Mouse (Mus musculus) left cerebral cortex, adult 18-20 months (tissue): Measurements from ENCODE around the gene Slc3a2. TPM values are rescaled to one million over a fixed set of nuclear protein-coding genes. Genes with fewer than 3 reads are reported as not detected.
"Not testable (repeated sequence)": the region's sequence is repeated elsewhere in the genome, so short reads cannot be mapped to it uniquely, and the experiment has no call there.

Experiments used
- DNase-seq, 2 experiments: peaks; one replicate each; pipeline ENCODE4 v3.0.0; 2021 to 2022; ENCODE audit warnings: low spot score in 2 of 2, mixed read lengths in 1 of 2
- total RNA-seq, 2 experiments: library from RNA; stranded (reverse); gene quantifications; 2 replicates each; pipeline ENCODE4 v1.2.3; 2021

Gene Slc3a2
- total RNA-seq, 2 experiments from 2014 or later: 148 to 152 TPM

DNA sequence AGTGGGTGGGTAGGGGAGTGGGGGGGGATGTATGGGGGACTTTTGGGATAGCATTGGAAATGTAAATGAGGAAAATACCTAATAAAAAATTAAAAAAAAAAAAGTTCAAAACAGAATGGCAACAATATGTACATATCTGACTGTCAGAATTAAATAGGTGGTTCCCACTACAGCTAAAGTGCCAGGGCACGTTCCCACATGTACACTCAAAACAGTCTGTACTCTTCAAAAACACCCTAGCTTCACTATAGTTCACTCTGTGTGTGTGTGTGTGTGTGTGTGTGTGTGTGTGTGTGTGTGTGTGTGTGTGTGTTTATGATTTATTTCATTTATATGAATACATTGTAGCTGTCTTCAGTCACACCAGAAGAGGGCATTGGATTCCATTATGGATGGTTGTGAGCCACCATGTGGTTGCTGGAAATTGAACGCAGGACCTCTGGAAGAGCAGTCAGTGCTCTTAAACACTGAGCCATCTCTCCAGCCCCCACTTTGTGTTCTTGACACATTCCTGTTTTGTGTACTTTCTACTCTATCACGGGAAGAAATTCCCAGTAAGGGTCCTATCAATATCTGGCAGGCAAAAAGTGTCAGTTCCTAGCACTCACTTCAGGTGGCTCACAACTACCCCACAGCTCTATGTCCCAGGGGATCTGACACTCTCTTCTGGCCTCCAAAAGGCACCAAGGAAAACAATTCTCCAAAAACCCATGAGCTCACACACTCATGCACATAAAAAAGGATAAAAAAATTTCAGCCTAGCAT, 5.3 kb upstream of the Slc3a2 start:
- not testable (repeated sequence) for DNase-seq

DNA sequence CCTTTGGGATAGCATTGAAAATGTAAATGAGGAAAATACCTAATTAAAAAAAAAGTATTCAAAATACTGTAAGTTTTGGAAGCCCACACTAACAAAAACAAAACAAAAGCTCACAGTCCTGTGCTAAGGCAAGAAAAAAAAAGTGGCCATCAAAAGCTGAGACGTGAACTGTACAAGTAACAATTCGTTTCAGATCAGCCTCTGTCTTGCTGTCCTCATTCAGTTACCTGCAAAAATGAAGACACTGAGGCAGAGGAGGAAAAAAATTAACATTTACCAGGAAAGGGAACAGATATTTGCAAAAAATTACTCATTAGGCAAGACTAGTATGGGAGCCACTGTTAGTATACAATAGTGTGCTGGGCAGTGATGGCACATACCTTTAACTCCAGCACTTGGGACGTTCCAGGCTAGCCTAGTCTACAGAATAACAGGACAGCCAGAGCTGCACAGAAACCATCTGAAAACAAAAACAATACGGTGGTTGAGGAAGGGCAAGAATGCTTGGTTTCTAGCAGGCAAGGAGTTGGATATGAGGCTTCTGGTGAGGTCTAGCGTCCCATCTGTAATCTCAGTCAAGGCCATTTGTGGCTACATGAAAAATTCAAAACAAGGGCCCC, 4.4 kb upstream of the Slc3a2 start:
- no peak for DNase-seq

DNA sequence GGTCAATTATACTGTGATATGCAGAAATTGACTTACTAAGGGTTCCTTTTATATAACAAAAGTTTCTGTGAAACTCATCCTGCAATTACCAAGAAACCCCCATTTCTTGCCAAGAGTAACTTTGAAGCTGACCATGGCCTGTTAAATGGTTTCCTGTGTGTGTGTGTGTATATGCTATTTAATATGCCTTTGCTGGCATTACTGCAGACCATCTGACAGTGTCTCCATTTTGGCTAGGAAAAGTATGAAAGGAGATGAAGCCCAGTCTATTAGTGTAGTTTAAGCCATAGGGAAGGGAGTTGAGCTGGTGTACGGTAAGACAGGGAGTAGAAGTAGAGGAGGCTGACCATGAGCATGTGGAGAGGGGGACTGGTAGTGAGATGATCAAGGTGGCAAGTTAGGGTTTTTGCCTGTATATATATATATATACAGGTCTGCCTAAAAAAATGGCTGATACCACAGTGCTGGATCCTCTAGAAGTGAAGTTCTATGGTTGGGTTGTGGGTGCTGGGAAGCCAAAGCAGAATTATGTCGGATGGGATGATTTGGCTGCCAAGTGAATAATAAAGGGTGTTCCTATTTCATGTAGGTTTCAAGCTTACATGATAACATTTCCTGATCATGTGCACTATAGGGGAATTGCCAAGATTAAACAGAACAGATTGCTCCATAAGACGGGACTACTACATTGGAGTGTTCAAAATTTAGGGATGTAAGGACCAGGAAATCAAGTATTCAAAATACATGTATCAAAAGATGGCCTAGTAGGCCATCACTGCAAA, 3.6 kb upstream of the Slc3a2 start:
- DNase-seq: no peak

DNA sequence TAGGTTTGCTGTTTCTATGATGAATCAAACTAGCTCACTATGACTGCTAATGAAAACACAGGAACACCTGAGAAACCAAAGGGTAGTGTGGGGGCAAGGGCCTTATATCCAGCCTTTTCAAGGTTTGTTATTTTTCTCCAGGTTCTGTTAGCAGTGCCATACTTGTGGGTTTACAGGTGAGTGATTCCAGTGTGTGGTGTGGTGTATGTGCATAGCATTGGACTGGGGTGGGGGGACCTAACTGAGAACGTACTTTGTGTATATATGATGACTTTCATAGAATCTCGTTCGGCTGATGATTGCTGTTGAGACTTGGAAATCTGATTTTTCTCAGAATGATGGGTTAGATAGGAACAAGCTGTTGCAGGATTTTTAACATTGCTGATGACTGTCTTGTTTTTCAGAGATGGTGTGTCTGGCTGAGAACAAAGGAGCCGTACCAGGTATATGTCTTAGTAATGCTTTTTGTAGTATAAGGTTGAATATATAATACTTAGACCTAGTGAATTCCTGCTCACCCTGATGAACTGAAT, 2.0 kb upstream of the Slc3a2 start:
- DNase-seq: no peak

DNA sequence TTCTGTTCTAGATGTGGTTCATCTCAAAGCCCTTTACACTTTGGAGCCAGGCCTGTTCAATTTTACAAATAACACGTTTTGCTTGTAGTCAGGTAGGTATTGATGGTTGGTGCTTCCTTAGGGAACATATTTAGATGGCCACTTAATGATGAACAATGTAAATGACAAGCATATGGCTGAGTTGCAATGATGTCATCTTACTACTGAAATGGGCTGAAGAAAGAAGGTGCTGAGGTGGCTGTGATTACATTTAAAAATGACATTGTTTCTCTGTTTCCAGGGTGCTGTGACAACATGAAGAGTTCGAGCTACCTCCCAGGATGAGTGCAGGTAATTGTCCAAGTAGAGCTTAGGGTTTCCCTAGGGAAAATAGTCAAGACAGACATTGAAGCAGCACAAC, 1.2 kb upstream of the Slc3a2 start:
- DNase-seq: no peak

DNA sequence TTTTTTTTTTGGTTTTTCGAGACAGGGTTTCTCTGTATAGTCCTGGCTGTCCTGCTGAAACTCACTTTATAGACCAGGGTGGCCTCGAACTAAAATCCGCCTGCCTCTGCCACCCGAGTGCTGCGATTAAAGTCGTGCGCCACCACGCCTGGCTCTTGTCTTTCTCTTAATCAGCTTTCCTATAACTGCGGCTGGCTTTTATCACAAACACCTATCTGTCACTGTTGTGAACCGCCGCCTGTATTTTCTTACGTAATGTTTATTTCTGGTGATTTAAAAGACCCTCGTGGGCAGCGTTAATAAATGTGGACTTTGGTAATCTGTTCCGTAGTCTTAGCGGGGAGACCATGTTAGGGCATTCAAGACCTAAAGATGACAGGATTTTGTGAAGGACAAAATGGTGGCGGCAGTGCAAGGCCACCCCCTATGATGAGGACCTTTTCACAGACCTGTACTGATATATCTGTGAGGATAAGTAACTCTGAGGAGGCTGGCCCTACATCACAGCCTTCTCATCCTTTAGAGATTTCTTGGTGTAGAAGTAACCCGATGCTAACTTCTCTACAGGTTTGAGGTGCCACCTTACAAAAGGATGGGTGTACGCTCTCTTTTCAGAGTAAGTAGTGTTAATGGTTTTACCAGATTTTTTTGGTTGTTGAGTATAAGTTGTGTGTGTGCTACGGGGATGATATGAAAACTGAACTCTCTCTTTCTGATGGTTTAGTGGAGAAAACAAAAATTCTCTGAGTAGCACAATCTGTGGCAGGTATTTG, 591 bp upstream of the Slc3a2 start:
- no peak for DNase-seq

DNA sequence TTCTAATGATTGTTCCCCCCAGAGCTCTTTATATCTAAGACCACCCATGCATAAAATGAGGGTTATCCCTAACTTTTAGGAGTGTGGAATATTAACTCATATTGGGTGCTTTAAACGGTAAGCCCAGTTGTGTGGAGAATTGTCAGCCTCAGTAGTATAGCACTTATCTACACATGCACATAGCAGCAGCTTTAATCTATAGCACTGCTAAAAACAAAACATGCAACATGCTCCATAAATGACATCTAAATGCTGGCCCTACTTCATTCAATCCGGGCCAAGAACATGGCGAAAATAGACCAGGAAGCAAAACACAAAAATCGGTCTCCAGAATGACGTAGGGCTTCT, 636 bp downstream of the Slc3a2 start:
- DNase-seq: no peak

DNA sequence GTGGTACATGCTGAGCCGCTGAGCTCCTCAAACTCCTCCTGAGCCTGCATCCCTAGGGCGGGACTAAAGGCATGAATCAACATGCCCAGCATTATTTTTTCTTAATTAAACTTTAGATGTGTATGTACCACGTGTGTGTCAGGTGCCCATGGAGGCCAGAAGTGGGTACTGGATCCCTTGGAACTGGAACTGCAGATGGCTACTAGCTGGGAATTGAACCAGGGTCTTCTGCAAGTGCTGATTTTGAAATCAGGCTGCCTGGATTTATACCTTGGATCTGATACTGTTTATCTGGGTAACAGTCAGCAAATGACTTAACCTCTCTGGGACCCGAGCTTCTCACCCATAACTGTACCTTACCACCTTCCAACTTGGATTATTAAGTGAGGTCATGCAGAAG, 1.1 kb downstream of the Slc3a2 start:
- DNase-seq: no peak

DNA sequence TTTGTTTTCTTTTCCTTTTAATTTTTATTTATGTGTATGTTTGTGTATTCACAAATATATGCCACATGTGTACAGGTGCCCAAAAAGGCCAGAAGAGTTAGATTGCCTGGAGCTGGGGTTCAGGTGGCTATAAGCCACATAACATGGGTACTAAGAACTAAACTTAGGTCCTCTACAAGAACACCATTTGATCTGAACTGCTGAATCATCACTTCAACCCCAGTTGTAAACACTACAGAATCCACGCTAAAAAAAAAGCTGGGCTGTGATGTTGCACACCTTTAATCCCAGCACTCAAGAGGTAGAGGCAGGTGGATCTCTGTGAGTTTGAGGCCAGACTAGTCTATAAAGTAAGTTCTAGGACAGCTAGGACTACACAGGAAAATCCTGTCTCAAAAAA, 1.8 kb downstream of the Slc3a2 start:
- DNase-seq: no peak

DNA sequence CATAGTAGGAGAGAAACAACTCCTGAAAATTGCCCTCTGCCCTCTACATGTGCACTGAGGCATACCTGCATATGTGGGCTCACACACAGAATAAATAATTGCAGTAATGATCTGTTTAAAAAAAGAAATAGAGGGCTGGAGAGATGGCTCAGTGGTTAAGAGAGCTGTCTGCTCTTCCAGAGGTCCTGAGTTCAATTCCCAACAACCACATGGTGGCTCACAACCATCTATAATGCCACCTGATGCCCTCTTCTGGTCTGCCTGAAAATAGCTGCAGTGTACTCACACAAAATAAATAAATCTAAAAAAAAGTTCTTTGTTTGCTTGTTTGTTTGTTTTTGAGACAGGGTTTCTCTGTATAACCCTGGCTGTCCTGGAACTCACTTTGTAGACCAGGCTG, 4.1 kb downstream of the Slc3a2 start:
- not testable (repeated sequence) for DNase-seq

DNA sequence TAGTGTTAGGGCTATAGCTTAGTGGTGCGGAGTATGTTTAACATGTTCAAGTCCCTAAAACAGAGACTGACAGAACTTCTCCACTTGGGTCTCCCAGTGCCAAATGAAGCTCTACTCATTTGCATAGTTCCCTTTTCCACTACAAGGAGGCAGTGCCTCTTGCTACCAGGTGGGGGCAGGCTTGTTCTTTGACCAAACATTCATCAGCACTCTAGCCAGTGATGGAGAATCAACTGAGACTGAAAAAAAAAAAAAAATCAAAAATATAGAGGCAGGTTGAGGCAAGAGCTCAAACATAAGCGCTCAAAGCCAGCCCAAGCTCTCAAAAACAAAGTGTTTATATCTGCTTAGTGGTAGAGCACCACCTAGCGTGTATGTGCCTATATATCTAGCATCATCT, 4.8 kb downstream of the Slc3a2 start:
- DNase-seq: no peak

DNA sequence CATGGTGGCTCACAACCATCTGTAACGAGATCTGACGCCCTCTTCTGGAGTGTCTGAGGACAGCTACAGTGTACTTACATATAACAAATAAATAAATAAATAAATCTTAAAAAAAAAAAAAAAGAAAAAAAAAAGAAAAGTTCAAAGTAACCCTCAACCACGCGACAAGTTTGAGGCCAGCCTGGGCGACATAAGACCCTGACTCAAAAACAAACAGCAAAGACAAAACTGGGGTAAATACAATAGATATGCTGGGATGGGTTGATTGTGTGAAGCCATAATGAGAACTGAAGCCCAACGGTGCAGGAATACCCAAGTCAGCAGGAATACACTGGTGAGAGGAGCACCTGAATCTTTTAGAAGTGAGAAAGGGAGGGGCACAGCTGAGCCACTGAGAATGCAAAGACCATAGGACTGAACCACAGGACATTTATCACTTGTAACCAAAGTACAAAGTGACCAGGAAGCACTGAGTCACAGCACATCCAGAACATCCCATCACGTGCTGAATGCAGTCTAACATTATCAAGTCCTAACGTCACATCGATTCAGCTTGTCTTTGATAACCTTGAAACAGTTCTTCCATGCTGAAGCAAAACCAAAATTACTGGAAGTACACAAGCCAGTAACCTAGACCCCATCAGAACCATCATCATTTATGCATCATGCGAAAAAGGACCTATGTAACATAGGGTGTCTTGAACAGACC, 6.2 kb downstream of the Slc3a2 start:
- no peak for DNase-seq

DNA sequence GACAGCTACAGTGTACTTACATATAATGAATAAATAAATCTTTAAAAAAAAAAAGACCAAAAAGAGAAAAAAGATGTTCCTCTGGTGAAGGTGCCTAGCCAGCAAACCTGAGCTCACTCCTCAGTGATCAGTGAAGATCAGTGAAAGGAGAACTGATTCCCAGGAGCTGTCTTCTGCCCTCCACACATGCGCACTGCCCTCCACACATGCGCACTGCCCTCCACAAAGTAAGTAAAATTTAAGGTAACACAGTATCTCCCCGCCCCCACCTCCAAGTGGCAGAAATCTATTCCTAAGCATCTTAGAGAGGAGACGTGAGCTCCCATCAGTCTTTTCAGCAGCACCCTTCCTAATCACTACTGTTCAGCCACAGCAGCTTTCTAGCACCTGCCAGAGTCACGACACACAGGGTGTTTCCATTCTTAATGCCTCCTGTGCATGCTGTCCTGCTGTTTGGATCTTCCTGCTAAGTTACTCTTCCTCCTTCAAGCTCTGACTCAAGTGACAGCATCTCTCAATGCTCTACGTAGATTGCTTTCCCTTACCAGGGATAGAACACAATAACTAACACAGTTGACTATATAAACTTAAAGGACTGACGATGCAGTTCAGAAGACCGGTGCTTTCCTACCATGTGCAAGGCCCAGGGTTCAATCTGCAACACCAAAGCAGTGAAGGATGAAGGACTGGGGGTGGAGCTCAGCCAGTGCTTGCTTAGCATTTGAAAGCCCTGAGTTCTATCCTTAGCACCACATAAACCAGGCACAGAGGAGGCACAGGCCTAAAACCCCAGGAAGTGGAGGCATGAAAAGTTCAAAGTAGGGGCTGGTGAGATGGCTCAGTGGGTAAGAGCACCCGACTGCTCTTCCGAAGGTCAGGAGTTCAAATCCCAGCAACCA, 7.1 kb downstream of the Slc3a2 start:
- no peak for DNase-seq

DNA sequence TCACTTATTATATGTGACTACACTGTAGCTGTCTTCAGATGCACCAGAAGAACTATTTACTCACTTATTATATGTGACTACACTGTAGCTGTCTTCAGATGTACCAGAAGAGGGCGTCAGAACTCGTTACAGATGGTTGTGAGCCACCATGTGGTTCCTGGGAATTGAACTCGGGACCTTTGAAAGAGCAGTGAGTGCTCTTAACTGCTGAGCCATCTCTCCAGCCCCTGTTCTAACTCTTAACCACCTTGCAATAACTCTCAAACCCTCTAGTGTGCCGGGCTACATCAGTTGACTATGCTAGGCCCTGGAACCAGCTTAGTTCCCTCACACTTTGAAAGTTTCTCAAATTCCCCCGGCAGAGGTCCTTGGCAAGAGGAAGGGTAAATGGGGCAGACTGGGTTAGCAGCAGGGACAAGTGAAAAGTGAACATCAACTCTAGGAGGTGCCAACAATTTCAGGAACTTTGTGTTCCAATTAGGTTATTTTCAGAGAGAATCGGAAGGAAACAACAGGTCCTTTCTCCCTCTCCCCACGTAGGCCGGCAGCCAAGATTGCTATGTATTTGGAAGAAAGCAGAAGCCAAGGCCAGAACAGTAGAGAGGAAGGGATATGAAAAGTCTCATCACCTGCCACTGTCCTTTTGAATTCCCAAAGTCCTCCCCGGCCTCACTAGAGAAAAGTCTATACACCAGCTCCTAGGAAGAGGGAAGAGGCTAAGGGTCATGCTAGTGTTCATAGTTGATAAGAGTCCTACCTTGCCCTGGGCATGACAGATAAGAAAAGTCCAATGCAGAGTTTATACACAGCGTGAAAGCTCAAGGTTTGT, 8.3 kb downstream of the Slc3a2 start:
- DNase-seq: no peak

DNA sequence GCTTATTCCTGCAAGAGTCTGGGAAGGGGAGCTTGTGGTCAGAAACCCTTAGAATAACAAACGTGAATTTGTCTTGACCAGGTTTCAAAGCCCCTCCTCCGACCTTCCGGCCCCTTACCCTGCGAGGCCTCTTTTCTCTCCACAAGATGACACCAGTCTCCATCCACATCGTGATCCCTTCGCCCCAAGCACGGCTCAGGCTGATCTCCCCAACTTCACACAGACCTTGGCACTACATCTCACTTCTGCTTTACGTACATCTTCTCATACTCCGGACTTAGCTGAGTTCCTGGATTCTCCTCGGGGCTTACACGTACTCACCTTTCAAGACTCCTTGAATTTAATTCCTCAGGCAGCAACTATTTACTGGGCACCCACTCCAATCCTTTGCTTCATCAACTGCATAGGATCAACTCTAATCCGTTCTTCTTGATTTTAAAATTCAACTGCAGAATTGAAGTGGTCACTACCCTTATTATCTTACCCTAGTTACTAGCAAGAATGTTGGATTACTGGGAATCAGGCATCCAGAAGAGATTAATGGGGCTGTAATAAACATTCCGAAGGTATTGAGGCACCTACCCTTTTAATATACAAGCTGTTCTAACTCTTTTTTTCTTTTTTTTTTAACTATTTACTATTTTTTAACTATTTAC, 9.0 kb downstream of the Slc3a2 start:
- no peak for DNase-seq

DNA sequence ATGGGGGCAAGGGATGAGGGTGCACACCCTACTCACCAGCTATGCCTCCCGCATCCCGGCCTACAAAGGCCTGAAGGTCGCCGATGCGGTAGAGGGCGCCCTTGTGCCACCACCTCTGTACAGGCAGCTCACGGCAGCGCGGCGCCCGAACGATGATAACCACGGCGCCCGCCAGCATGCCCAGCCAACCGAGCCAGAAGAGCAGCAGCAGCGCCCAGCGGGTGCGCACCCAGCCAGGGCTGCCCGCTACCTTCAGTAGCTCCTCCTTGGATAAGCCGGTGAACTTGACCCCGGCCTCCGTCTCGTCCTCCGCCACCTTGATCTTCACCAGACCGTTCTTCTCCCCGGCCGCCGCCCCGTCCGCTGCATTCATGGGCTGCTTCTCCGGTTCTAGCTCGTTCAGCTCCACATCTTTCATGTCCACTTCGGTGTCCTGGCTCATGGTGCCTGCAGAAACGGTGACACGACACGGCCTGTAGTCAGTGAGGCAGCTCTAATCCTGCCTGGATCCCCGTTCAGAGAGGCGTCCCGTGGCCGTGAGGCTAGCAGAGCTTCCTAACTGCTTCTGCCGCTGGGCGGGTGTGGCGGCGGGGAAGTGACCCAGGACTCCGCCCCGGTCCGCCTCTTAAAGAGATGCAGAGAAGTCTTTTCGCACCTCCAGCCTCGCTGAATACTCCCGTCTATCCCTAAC, 9.7 kb downstream of the Slc3a2 start:
- peak; percentile 92 to 94 for DNase-seq

DNA sequence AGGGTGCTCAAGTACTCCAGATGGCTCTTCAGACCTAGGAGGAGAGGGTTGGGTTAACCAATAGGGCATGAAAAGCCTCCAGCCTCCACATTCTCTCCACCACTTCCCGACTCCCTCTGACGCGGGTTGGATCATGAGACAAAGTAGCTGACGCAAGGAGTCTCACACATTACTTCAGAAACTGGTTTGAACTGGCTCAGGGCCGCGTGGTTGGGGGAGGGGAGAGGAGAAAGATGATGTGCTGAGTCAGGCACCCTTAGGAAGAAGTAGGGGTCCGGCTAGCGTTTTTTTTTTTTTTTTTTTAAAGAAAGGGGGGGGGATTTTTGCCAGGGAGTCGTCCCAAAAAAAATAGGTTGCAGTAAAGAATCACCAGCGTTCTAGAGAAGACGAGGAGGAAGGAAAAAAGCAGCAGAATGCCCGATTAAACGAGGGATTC, 10.3 kb downstream of the Slc3a2 start:
- peak; percentile 55 to 59 for DNase-seq
